Mouse (Mus musculus): ENCODE data around the gene Tfpi. TPM values are rescaled to one million over a fixed set of nuclear protein-coding genes. Genes with fewer than 3 reads are reported as not detected.

The Tfpi gene
- polyA plus RNA-seq, 1 experiment from 2014 or later: 63.1 TPM

GRCm38 (mm10) chr2:84428836-84429235 lies 47.7 kb downstream of the Tfpi start:
- H3K27ac ChIP-seq (ENCODE audit: low read depth): no peak overlapping the region
- H3K36me3 ChIP-seq (ENCODE audit: insufficient read depth): 0 out of 2 replicates have a peak, but pooled peaks cover 4% of the 10 kb centered on the region
- H3K27me3 ChIP-seq (ENCODE audit: insufficient read depth, low read length): no peaks in the 10 kb centered on the region
- H3K9ac ChIP-seq: no peak overlapping the region
- WGBS: 25% methylated on average over 3 of the region's 3 CpGs
- DNase-seq (peak; percentile 29), ATAC-seq (ENCODE audit: insufficient read depth) (no peak)
- H3K4me1 ChIP-seq (ENCODE audit: insufficient read depth): no peaks in the 10 kb centered on the region
- H3K4me2 ChIP-seq: no peak overlapping the region
- no peak overlapping the region for H3K4me3 ChIP-seq (ENCODE audit: low read depth, low read length)
- H3K9me3 ChIP-seq (ENCODE audit: low read depth, low read length): no peaks in the 10 kb centered on the region
- no peak for TF ChIP-seq CTCF (IDR thresholded peaks at IDR 0.05; ENCODE audit: low read depth)

DNA sequence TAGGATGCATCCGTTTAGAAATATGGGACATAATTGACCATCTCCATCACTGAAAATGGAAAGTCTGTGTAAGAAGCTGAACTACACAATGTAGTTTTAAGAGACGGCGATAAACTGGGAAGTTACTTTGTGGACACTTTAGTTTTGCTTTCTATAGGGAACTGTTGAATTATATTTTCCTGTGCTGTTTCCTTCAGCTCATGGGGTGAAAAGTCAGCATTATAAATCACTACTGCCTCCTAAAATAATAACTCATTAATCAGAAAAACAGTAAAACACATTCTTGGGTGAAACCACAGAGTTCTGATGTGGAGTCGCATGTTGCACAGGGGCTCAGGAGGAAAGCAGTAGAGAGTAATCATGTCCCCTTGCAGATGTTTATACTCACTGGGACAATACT lies 50.0 kb downstream of the Tfpi start:
- DNase-seq: no peak
- no peaks in the 10 kb centered on the region for H3K36me3 ChIP-seq (ENCODE audit: insufficient read depth)
- 67% methylated on average over 4 of the region's 4 CpGs for WGBS
- TF ChIP-seq CTCF (IDR thresholded peaks at IDR 0.05; ENCODE audit: low read depth): no peak
- no peak for ATAC-seq (ENCODE audit: insufficient read depth)
- peak overlapping the region; percentile 15; the same call in 1 of the 2 replicates for H3K4me2 ChIP-seq
- H3K9me3 ChIP-seq (ENCODE audit: low read depth, low read length): no peaks in the 10 kb centered on the region
- no peak overlapping the region for H3K9ac ChIP-seq
- no peak overlapping the region for H3K4me3 ChIP-seq (ENCODE audit: low read depth, low read length)
- H3K4me1 ChIP-seq (ENCODE audit: insufficient read depth): no peaks in the 10 kb centered on the region
- no peaks in the 10 kb centered on the region for H3K27me3 ChIP-seq (ENCODE audit: insufficient read depth, low read length)
- H3K27ac ChIP-seq (ENCODE audit: low read depth): no peak overlapping the region

- WGBS: under 1% methylated on average over 10 of the region's 10 CpGs
- Histone ChIP-seq H3K4me1 (ENCODE audit: insufficient read depth) (no peaks in the 10 kb centered on the region), H3K9me3 (ENCODE audit: low read depth, low read length) (no peaks in the 10 kb centered on the region), H3K4me2 (peak within 1 kb of the TSS; percentile 64), H3K27me3 (ENCODE audit: insufficient read depth, low read length) (no peaks in the 10 kb centered on the region), H3K4me3 (ENCODE audit: low read depth, low read length) (peak within 1 kb of the TSS; percentile 37), H3K9ac (peak within 1 kb of the TSS; percentile 37), H3K36me3 (ENCODE audit: insufficient read depth) (no peaks in the 10 kb centered on the region), H3K27ac (ENCODE audit: low read depth) (peak within 1 kb of the TSS; percentile 48)
- TF ChIP-seq CTCF (IDR thresholded peaks at IDR 0.05; ENCODE audit: low read depth): no peak
- ATAC-seq (ENCODE audit: insufficient read depth): peak; percentile 96
- DNase-seq: peak; percentile 88
Observed at GRCm38 (mm10) chr2:84425138-84425537, 51.4 kb downstream of the Tfpi start, which contains the start of gene Calcrl. Gene Calcrl (minus strand): TSS chr2:84425411.

- 82% methylated on average over 4 of the region's 4 CpGs for WGBS
- ATAC-seq (ENCODE audit: insufficient read depth): no peak
- TF ChIP-seq CTCF (IDR thresholded peaks at IDR 0.05; ENCODE audit: low read depth): no peak
Observed at GRCm38 (mm10) chr2:84416501-84416900, 60.1 kb downstream of the Tfpi start.

DNA sequence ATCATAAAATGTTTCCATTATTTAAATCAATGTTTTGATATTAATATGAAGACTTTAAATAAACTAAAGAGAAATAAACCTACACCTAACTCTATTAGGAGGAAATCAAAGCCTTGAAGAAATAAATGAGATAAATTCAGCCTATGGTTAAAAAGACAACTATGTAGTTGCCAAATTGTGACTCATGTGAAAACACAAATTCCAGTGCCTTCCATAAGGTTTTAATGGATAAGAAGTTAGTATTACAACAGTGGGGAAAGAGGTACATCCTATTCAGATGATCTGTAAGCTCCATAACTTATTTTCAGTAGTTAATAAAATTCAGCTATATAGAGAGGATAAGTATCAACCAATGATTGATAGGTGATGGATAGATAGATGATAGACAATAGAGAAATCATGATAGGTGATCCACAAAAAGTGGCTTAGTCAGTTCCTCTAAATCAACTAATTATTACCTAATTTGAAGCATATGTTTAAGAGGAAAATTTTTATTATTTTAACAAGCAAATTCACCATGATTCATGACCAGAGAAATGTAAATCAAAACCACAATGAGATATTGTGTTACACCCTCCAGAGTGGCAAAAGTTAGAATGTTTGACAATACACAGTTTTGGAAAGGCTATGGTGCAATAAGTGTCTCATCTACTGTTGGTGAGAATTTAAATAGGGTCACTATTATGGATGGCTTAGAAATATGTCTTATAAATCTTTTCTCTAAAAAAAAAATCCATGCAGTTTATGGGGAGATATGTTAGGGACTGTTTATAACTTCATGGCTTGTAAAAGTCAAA lies 66.6 kb downstream of the Tfpi start:
- Histone ChIP-seq H3K36me3 (ENCODE audit: insufficient read depth) (no peaks in the 10 kb centered on the region), H3K4me3 (ENCODE audit: low read depth, low read length) (no peak overlapping the region), H3K4me2 (no peak overlapping the region), H3K27me3 (ENCODE audit: insufficient read depth, low read length) (no peaks in the 10 kb centered on the region), H3K9ac (no peak overlapping the region), H3K4me1 (ENCODE audit: insufficient read depth) (no peaks in the 10 kb centered on the region), H3K9me3 (ENCODE audit: low read depth, low read length) (no peaks in the 10 kb centered on the region), H3K27ac (ENCODE audit: low read depth) (no peak overlapping the region)
- TF ChIP-seq CTCF (IDR thresholded peaks at IDR 0.05; ENCODE audit: low read depth): no peak
- ATAC-seq (ENCODE audit: insufficient read depth): no peak
- DNase-seq: no peak

More at GRCm38 (mm10) chr2:84416501-84416900, 60.1 kb downstream of the Tfpi start:
- Histone ChIP-seq H3K27me3 (ENCODE audit: insufficient read depth, low read length) (no peaks in the 10 kb centered on the region), H3K9me3 (ENCODE audit: low read depth, low read length) (no peaks in the 10 kb centered on the region), H3K4me1 (ENCODE audit: insufficient read depth) (no peaks in the 10 kb centered on the region), H3K4me3 (ENCODE audit: low read depth, low read length) (no peak overlapping the region), H3K36me3 (ENCODE audit: insufficient read depth) (no peaks in the 10 kb centered on the region), H3K4me2 (no peak overlapping the region), H3K9ac (no peak overlapping the region), H3K27ac (ENCODE audit: low read depth) (no peak overlapping the region)
- DNase-seq: no peak

GRCm38 (mm10) chr2:84404834-84405233 lies 71.7 kb downstream of the Tfpi start:
- no peak overlapping the region for H3K9ac ChIP-seq
- H3K36me3 ChIP-seq (ENCODE audit: insufficient read depth): no peaks in the 10 kb centered on the region
- no peak overlapping the region for H3K4me2 ChIP-seq
- no peak for DNase-seq
- TF ChIP-seq CTCF (IDR thresholded peaks at IDR 0.05; ENCODE audit: low read depth): no peak
- 82% methylated on average over 3 of the region's 3 CpGs for WGBS
- no peaks in the 10 kb centered on the region for H3K4me1 ChIP-seq (ENCODE audit: insufficient read depth)
- no peak overlapping the region for H3K4me3 ChIP-seq (ENCODE audit: low read depth, low read length)
- H3K9me3 ChIP-seq (ENCODE audit: low read depth, low read length): no peaks in the 10 kb centered on the region
- no peak for ATAC-seq (ENCODE audit: insufficient read depth)
- H3K27ac ChIP-seq (ENCODE audit: low read depth): no peak overlapping the region
- no peaks in the 10 kb centered on the region for H3K27me3 ChIP-seq (ENCODE audit: insufficient read depth, low read length)

GRCm38 (mm10) chr2:84402713-84403112 lies 73.9 kb downstream of the Tfpi start:
- TF ChIP-seq CTCF (IDR thresholded peaks at IDR 0.05; ENCODE audit: low read depth): no peak
- ATAC-seq (ENCODE audit: insufficient read depth) (no peak), DNase-seq (peak; percentile 8)
- H3K4me1 ChIP-seq (ENCODE audit: insufficient read depth): no peaks in the 10 kb centered on the region
- whole genome bisulfite sequencing: 73% methylated on average over 3 of the region's 3 CpGs
- H3K4me2 ChIP-seq: no peak overlapping the region
- H3K27ac ChIP-seq (ENCODE audit: low read depth): no peak overlapping the region
- no peak overlapping the region for H3K9ac ChIP-seq
- no peaks in the 10 kb centered on the region for H3K9me3 ChIP-seq (ENCODE audit: low read depth, low read length)
- H3K27me3 ChIP-seq (ENCODE audit: insufficient read depth, low read length): no peaks in the 10 kb centered on the region
- no peak overlapping the region for H3K4me3 ChIP-seq (ENCODE audit: low read depth, low read length)
- no peaks in the 10 kb centered on the region for H3K36me3 ChIP-seq (ENCODE audit: insufficient read depth)
